Mouse (Mus musculus): Measurements from ENCODE around the gene Celf3.

DNA sequence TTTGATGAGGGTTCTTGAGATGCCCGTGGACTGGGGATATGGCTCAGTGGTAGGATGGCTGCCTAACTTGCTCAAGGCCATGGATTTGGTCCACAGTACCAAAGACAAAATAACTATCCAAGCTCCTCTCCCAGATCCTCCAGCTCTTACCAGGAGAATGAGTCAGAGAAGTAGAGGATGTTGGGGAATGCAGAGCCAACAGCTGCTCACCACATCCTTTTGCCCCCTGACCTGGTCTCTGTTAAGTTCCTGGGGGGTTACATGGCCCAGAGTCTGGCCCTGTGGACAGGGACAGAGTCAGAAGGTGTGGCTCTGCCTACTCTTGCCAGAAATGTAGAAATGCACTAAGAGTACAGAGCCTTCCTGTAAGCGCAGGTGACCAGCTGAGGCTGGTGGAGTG lies 18.3 kb upstream of the Celf3 start:
- TF ChIP-seq CTCF (IDR thresholded peaks at IDR 0.05; ENCODE audit: low read depth) (no peak), EP300 (IDR thresholded peaks at IDR 0.05; ENCODE audit: low read depth) (no peak)

Data from liver, embryonic 14.5 days (tissue).